Mouse (Mus musculus) cortical plate, adult 2 months (tissue): ENCODE measurements around the gene Mvd.

ENCODE experiments used
- CTCF ChIP-seq: fragments of 200-500 bp; IDR thresholded peaks from 2 replicates; pipeline ENCODE4 v1.5.1; 2011; ENCODE audit warnings: mild to moderate bottlenecking, control low read depth, low read length; ENCODE audit not compliant: insufficient read depth; ENCODE audit errors: extremely low read depth
- POLR2A ChIP-seq: fragments of 200-500 bp; IDR thresholded peaks from 2 replicates; pipeline ENCODE4 v1.6.1; 2011; ENCODE audit warnings: mild to moderate bottlenecking, low read length, control low read depth; ENCODE audit not compliant: insufficient read depth; ENCODE audit errors: extremely low read depth

DNA sequence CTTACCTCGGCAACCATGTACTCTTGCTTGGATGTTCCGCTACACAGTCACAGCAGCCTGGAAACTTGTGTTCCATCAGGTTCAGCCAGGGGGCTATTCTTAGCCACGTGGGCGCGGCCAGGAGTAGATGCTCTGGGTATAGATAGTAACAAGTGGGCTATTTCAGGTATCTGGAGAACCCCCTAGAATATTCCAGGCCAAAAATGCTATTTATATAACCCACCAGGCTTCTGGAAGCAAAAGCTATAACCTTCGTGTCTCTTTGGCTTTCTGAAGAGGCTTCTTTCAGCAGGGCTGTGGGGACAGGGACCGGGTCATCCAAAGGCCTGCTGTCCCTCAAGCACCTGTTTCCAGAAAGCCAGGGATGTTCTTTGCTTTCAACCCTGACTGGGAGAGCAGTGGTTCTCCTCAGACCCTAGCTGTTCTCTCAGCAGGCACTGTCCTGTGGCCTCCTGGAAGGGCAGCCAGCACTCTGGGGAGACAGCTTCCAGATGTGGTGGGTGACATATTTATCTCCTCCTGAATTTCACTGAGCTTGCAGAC is 8.0 kb upstream of the Mvd start:
- TF ChIP-seq CTCF (no peak), POLR2A (no peak)
